Mouse (Mus musculus): ENCODE measurements at regions not wholly inside any gene's neighbourhood (a gene's known extent, or its start where the extent isn't known, plus 50 kb on each side); places are given as distances from the start of the nearest gene placed in this dataset.

- Histone ChIP-seq H3K27ac (ENCODE audit: low read depth, low read length) (no peak overlapping the region), H3K4me3 (ENCODE audit: low read length) (no peak overlapping the region), H3K9me3 (ENCODE audit: control insufficient read depth, low read length) (no peaks in the 10 kb centered on the region), H3K4me1 (ENCODE audit: control insufficient read depth, insufficient read depth, low read depth, low read length) (no peaks in the 10 kb centered on the region), H3K4me2 (ENCODE audit: low read length) (no peak overlapping the region), H3K9ac (ENCODE audit: low read depth, low read length) (no peak overlapping the region), H3K36me3 (ENCODE audit: control insufficient read depth, insufficient read depth, low read length) (no peaks in the 10 kb centered on the region), H3K27me3 (replicated peaks; ENCODE audit: control insufficient read depth, insufficient read depth, low read length) (no peaks in the 10 kb centered on the region)
- WGBS, result 24% methylated on average over 1 of the region's 1 CpGs
- no peak for ATAC-seq
Observed at GRCm38 (mm10) chr13:112136850-112137249, 151.4 kb upstream of the Ankrd55 start.

- Histone ChIP-seq H3K36me3 (ENCODE audit: control insufficient read depth, insufficient read depth, low read length) (no peaks in the 10 kb centered on the region), H3K9me3 (ENCODE audit: control insufficient read depth, low read length) (no peaks in the 10 kb centered on the region), H3K27ac (ENCODE audit: low read depth, low read length) (no peak overlapping the region), H3K27me3 (replicated peaks; ENCODE audit: control insufficient read depth, insufficient read depth, low read length) (no peaks in the 10 kb centered on the region), H3K4me1 (ENCODE audit: control insufficient read depth, insufficient read depth, low read depth, low read length) (no peaks in the 10 kb centered on the region), H3K4me3 (ENCODE audit: low read length) (no peak overlapping the region), H3K9ac (ENCODE audit: low read depth, low read length) (no peak overlapping the region), H3K4me2 (ENCODE audit: low read length) (no peak overlapping the region)
- 76% methylated on average over 5 of the region's 5 CpGs for WGBS
- ATAC-seq, result no peak
Observed at GRCm38 (mm10) chr13:112140871-112141270, 147.4 kb upstream of the Ankrd55 start.

GRCm38 (mm10) chr13:112144393-112145348, 143.6 kb upstream of the Ankrd55 start:
- H3K27ac ChIP-seq (ENCODE audit: low read depth, low read length), result no peak overlapping the region
- no peak overlapping the region for H3K4me3 ChIP-seq (ENCODE audit: low read length)
- 74% methylated on average over 7 of the region's 7 CpGs for WGBS
- no peak for ATAC-seq
- no peak overlapping the region for H3K9ac ChIP-seq (ENCODE audit: low read depth, low read length)
- H3K36me3 ChIP-seq (ENCODE audit: control insufficient read depth, insufficient read depth, low read length), result no peaks in the 10 kb centered on the region
- H3K4me2 ChIP-seq (ENCODE audit: low read length), result no peak overlapping the region
- H3K27me3 ChIP-seq (replicated peaks; ENCODE audit: control insufficient read depth, insufficient read depth, low read length), result no peaks in the 10 kb centered on the region
- no peaks in the 10 kb centered on the region for H3K4me1 ChIP-seq (ENCODE audit: control insufficient read depth, insufficient read depth, low read depth, low read length)
- H3K9me3 ChIP-seq (ENCODE audit: control insufficient read depth, low read length), result no peaks in the 10 kb centered on the region

GRCm38 (mm10) chr13:112152614-112153550, 135.4 kb upstream of the Ankrd55 start:
- WGBS, result 16% methylated on average over 27 of the region's 27 CpGs
- 0 out of 2 replicates have a peak overlapping the region, but pooled peaks have one; percentile 24 for H3K9ac ChIP-seq (ENCODE audit: low read depth, low read length)

GRCm38 (mm10) chr13:112153681-112154127, 134.5 kb upstream of the Ankrd55 start:
- no peak overlapping the region for H3K4me3 ChIP-seq (ENCODE audit: low read length)
- WGBS, result 30% methylated on average over 4 of the region's 4 CpGs
- H3K27me3 ChIP-seq (replicated peaks; ENCODE audit: control insufficient read depth, insufficient read depth, low read length), result no peaks in the 10 kb centered on the region
- no peak overlapping the region for H3K9ac ChIP-seq (ENCODE audit: low read depth, low read length)
- ATAC-seq, result peak; percentile 76
- H3K4me1 ChIP-seq (ENCODE audit: control insufficient read depth, insufficient read depth, low read depth, low read length), result peaks cover 12% of the 10 kb centered on the region
- 0 out of 2 replicates have a peak overlapping the region, but pooled peaks have one; percentile 38 for H3K4me2 ChIP-seq (ENCODE audit: low read length)
- no peaks in the 10 kb centered on the region for H3K36me3 ChIP-seq (ENCODE audit: control insufficient read depth, insufficient read depth, low read length)
- no peak overlapping the region for H3K27ac ChIP-seq (ENCODE audit: low read depth, low read length)
- no peaks in the 10 kb centered on the region for H3K9me3 ChIP-seq (ENCODE audit: control insufficient read depth, low read length)

More at GRCm38 (mm10) chr13:112152614-112153550, 135.4 kb upstream of the Ankrd55 start:
- H3K36me3 ChIP-seq (ENCODE audit: control insufficient read depth, insufficient read depth, low read length), result no peaks in the 10 kb centered on the region
- no peaks in the 10 kb centered on the region for H3K27me3 ChIP-seq (replicated peaks; ENCODE audit: control insufficient read depth, insufficient read depth, low read length)
- peaks cover 12% of the 10 kb centered on the region for H3K4me1 ChIP-seq (ENCODE audit: control insufficient read depth, insufficient read depth, low read depth, low read length)
- H3K9me3 ChIP-seq (ENCODE audit: control insufficient read depth, low read length), result no peaks in the 10 kb centered on the region
- peak overlapping the region; percentile 38; the same call in 1 of the 2 replicates for H3K4me2 ChIP-seq (ENCODE audit: low read length)
- no peak overlapping the region for H3K27ac ChIP-seq (ENCODE audit: low read depth, low read length)
- H3K4me3 ChIP-seq (ENCODE audit: low read length), result no peak overlapping the region; the same call in 1 of the 2 replicates
- ATAC-seq, result peak; percentile 80

- no peaks in the 10 kb centered on the region; the same call in 1 of the 2 replicates for H3K4me1 ChIP-seq (ENCODE audit: control insufficient read depth, insufficient read depth, low read depth, low read length)
- no peak overlapping the region for H3K4me2 ChIP-seq (ENCODE audit: low read length)
- peak; percentile 85 for ATAC-seq
- H3K27ac ChIP-seq (ENCODE audit: low read depth, low read length), result peak overlapping the region; percentile 35
- H3K4me3 ChIP-seq (ENCODE audit: low read length), result no peak overlapping the region
- H3K36me3 ChIP-seq (ENCODE audit: control insufficient read depth, insufficient read depth, low read length), result no peaks in the 10 kb centered on the region
- no peaks in the 10 kb centered on the region for H3K27me3 ChIP-seq (replicated peaks; ENCODE audit: control insufficient read depth, insufficient read depth, low read length)
- WGBS, result 72% methylated on average over 9 of the region's 9 CpGs
- H3K9me3 ChIP-seq (ENCODE audit: control insufficient read depth, low read length), result no peaks in the 10 kb centered on the region
- H3K9ac ChIP-seq (ENCODE audit: low read depth, low read length), result no peak overlapping the region
Observed at GRCm38 (mm10) chr13:112159430-112160172, 128.7 kb upstream of the Ankrd55 start.

GRCm38 (mm10) chr13:112160173-112160641, 128.0 kb upstream of the Ankrd55 start:
- H3K27me3 ChIP-seq (replicated peaks; ENCODE audit: control insufficient read depth, insufficient read depth, low read length), result no peaks in the 10 kb centered on the region
- no peaks in the 10 kb centered on the region for H3K9me3 ChIP-seq (ENCODE audit: control insufficient read depth, low read length)
- H3K4me3 ChIP-seq (ENCODE audit: low read length), result no peak overlapping the region
- 56% methylated on average over 2 of the region's 2 CpGs for WGBS
- H3K4me2 ChIP-seq (ENCODE audit: low read length), result no peak overlapping the region
- no peaks in the 10 kb centered on the region; the same call in 1 of the 2 replicates for H3K4me1 ChIP-seq (ENCODE audit: control insufficient read depth, insufficient read depth, low read depth, low read length)
- peak; percentile 92 for ATAC-seq
- no peaks in the 10 kb centered on the region for H3K36me3 ChIP-seq (ENCODE audit: control insufficient read depth, insufficient read depth, low read length)
- peak overlapping the region; percentile 45 for H3K27ac ChIP-seq (ENCODE audit: low read depth, low read length)
- H3K9ac ChIP-seq (ENCODE audit: low read depth, low read length), result no peak overlapping the region

GRCm38 (mm10) chr13:112160726-112161125, 127.5 kb upstream of the Ankrd55 start:
- H3K4me2 ChIP-seq (ENCODE audit: low read length), result no peak overlapping the region
- H3K4me3 ChIP-seq (ENCODE audit: low read length), result no peak overlapping the region
- no peaks in the 10 kb centered on the region for H3K27me3 ChIP-seq (replicated peaks; ENCODE audit: control insufficient read depth, insufficient read depth, low read length)
- WGBS, result 67% methylated on average over 2 of the region's 2 CpGs
- peaks cover 2% of the 10 kb centered on the region for H3K4me1 ChIP-seq (ENCODE audit: control insufficient read depth, insufficient read depth, low read depth, low read length)
- no peaks in the 10 kb centered on the region for H3K9me3 ChIP-seq (ENCODE audit: control insufficient read depth, low read length)
- no peak overlapping the region for H3K9ac ChIP-seq (ENCODE audit: low read depth, low read length)
- peak overlapping the region; percentile 45; the same call in 1 of the 2 replicates for H3K27ac ChIP-seq (ENCODE audit: low read depth, low read length)
- peak; percentile 7; the same call in 1 of the 2 replicates for ATAC-seq
- no peaks in the 10 kb centered on the region for H3K36me3 ChIP-seq (ENCODE audit: control insufficient read depth, insufficient read depth, low read length)
